Mouse (Mus musculus): ENCODE measurements around the gene Nfyc.

Nfyc gene

DNA sequence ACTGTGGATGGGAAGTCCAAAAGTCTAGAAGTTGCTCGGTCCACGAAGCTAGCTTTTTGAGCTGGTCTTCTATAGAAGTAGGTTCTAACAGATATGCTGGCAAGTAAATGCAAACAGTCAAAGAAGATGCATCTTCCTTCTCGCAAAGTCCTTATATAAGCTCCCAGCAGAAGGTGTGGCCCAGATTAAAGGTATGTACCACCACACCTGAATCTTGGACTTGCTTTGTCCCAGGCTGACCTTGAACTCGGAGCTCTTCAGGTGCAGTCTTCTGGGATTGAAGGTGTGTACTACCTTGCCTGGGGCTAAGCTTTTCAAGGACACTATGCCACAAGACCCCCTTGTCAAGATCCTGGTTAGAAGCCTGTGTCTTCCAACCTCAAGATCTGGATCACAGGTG is at the start of gene Nfyc:
TSS of gene Nfyc (minus strand) at position 101 of the 400 bp plus-strand sequence.
- DNase-seq (ENCODE audit: inconsistent age in 2 of 2, low spot score in 1 of 2), result no peak

- peak in 1 of 2 experiments; percentile 31 for DNase-seq (ENCODE audit: inconsistent age in 2 of 2, low spot score in 1 of 2)
Measured at GRCm38 (mm10) chr4:120880731-120881432, 49.5 kb upstream of the Nfyc start.

GRCm38 (mm10) chr4:120879386-120879785 is 48.0 kb upstream of the Nfyc start:
- peak; percentile 25 to 78 for DNase-seq (ENCODE audit: inconsistent age in 2 of 2, low spot score in 1 of 2)

GRCm38 (mm10) chr4:120878728-120879127 is 47.4 kb upstream of the Nfyc start:
- no peak for DNase-seq (ENCODE audit: inconsistent age in 2 of 2, low spot score in 1 of 2)

GRCm38 (mm10) chr4:120875961-120876360 is 44.6 kb upstream of the Nfyc start:
- DNase-seq (ENCODE audit: inconsistent age in 2 of 2, low spot score in 1 of 2), result no peak

GRCm38 (mm10) chr4:120870262-120870748 is 38.9 kb upstream of the Nfyc start:
- no peak for DNase-seq (ENCODE audit: inconsistent age in 2 of 2, low spot score in 1 of 2)

GRCm38 (mm10) chr4:120868988-120869387 is 37.6 kb upstream of the Nfyc start:
- DNase-seq (ENCODE audit: inconsistent age in 2 of 2, low spot score in 1 of 2), result no peak

DNA sequence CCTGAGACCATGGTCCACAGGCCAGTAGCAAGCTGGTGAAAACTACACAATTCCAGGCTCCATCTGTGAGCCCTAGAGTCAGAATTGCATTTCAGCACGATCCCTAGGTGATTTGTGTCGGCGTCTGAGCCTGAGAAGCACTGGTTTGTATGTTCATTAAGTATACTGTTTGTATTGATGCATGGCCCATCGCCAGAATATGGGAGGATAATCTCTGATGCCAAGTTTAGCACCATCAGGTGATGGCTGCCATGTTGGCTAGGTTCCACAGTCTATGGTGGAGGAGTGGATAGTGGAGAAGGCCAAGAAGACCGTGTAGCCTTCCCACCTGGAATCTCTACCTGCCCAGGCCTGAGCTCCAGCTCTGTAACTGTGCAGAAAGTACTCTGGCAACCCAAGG is 36.9 kb upstream of the Nfyc start:
- no peak for DNase-seq (ENCODE audit: inconsistent age in 2 of 2, low spot score in 1 of 2)

GRCm38 (mm10) chr4:120866211-120866610 is 34.8 kb upstream of the Nfyc start:
- peak; percentile 30 to 72 for DNase-seq (ENCODE audit: inconsistent age in 2 of 2, low spot score in 1 of 2)

DNA sequence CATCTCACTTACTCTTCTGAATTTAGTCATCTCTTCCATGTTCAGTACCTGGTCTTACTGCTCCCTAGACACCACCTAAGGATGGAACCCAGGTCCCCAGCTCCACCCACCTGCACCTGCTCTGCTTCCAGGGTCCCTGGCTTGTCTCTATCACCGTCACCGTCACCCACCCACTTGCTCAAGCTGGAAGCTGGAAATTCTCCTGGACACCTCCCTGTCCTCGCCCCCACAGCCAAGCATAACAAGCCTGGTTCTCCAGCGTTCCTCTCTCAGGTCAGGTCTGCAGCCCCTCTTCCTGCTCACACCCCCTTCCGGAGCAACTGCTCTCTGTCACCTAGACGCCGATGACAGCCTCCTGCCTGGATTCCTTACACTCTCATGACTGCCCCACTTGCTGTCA is 28.5 kb upstream of the Nfyc start:
- DNase-seq (ENCODE audit: inconsistent age in 2 of 2, low spot score in 1 of 2), result no peak

GRCm38 (mm10) chr4:120856376-120856775 is 25.0 kb upstream of the Nfyc start:
- no peak for DNase-seq (ENCODE audit: inconsistent age in 2 of 2, low spot score in 1 of 2)

DNA sequence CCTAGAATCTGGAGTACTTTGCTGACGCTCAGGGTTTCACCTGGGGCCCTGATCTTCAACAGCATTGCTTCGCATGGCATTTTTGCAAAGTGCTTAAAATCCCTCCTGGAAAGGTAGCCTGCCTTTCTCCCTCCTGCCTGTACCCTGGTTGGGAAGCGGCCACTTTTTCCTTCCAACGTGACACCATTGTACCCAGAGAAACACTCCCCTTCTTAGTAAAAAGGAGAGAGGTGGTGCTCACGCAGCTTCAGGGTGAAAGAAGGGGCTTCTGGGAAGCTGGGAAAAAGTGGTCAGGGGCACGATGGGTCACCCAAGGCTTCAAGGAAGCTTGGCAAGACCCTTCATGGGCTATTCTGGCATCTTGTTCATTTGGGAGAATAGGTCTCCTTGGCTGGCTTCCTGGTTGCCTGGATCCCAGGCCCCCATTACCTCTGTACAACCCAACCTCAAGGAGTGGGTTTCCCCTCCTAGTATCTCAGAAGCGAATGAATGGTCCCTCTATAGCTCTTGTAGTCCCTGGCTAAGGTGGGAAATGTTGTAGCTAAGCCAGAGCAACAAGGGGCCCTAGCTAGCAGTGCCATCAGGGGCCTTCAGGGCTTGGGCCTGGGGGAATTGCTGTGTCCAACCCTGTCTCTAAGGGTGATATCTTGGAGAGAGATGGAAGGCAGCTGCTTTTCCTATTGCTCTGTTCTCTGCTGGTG is 24.1 kb upstream of the Nfyc start:
- no peak for DNase-seq (ENCODE audit: inconsistent age in 2 of 2, low spot score in 1 of 2)

GRCm38 (mm10) chr4:120854588-120855319 is 23.4 kb upstream of the Nfyc start, which contains the start of gene Rims3:
Gene Rims3 (plus strand): TSS chr4:120854816.
- DNase-seq (ENCODE audit: inconsistent age in 2 of 2, low spot score in 1 of 2), result peak; percentile 47 to 74

DNA sequence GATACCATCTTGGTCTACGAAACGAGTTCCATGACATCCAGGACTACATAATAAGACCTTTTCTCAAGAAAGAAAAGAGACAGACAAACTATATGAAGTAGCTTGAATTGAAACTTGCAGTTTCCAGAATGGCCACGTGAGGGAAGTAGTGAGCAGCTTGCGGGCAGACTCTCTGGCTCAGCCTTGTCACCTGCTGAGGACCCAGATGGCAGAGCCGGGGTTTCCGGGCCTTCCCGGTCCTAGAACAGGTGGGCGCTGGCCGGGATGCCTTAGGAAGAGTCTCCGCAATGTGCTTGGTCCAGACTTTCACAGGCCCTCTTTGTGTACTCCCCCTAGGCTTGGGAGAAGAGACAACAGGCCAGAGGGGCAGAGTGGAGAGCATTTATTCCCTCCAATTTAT is 19.6 kb upstream of the Nfyc start:
- peak; percentile 57 to 86 for DNase-seq (ENCODE audit: inconsistent age in 2 of 2, low spot score in 1 of 2)

- DNase-seq (ENCODE audit: inconsistent age in 2 of 2, low spot score in 1 of 2), result no peak
Measured at GRCm38 (mm10) chr4:120849451-120849850, 18.1 kb upstream of the Nfyc start.

DNA sequence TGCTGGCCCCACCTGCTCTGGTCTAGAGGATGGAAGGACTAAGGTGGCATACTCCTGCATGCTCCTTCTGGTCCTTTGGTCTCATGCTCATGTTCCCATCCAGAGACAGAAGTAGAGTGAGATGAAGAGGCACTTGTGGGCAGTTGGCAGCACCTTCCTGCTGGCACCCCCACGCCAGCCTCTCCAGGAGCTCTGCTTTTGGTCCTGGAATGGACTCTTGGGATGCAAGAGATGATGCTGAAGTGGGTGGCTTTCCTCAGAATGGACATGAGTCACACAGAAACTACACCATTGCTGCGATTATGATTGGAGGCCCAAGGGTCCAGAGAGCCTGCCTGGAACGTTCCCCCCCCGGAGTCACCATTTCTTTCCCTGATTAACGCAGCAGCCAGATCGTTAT is 17.5 kb upstream of the Nfyc start:
- no peak for DNase-seq (ENCODE audit: inconsistent age in 2 of 2, low spot score in 1 of 2)

GRCm38 (mm10) chr4:120845098-120845497 is 13.7 kb upstream of the Nfyc start:
- no peak for DNase-seq (ENCODE audit: inconsistent age in 2 of 2, low spot score in 1 of 2)

DNA sequence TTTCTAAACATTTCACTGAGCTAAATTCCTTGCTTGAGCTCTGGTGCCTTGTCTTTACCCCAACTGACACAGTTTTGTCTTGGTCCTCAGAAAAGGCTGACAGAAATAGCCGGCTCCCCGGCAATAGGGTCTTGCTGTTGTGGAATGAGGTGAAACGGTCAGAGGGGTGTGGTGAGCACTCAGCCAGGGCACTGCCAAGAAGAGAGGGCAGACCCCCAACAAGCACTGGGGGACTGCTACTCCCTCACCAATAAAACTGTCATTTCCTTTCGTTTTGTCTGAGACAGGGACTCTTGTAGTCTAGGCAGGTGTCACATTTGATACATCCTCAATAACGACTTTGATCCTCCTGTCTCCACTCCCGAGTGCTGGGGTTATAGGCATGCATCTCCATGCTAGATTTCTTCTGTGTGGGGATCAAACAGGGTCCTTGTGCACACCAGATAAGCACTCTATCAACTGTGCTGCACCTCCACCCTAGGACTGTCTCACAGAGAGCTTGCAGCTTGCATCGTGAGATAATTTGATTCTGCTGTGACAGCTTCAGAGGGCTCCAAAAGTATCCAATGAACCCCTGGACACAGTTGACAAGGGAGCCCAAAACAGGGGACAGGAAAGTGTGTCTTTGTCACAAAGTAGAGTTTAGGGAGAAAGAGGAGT is 13.2 kb upstream of the Nfyc start:
- no peak for DNase-seq (ENCODE audit: inconsistent age in 2 of 2, low spot score in 1 of 2)

DNA sequence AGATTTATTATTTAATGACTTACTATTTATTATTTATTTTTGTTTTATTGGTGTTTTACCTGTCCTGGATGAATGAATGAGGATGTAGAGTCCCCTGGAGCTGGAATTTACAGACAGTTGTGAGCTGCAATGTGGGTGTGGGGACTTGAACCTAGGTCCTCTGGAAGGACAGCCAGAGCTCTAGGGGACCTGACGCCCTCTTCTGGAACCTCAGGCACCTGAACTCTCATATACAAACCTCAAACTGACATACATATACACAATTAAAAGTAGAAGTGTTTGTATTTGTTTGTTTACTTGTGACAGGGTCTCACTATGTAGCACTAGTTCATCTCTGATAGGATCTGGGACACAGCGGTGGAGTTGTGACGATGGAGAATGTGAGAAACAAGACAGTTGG is 10.0 kb upstream of the Nfyc start:
- no peak for DNase-seq (ENCODE audit: inconsistent age in 2 of 2, low spot score in 1 of 2)

GRCm38 (mm10) chr4:120830767-120831166 is 605 bp downstream of the Nfyc start:
- no peak for DNase-seq (ENCODE audit: inconsistent age in 2 of 2, low spot score in 1 of 2)

GRCm38 (mm10) chr4:120826418-120826817 is 5.0 kb downstream of the Nfyc start:
- DNase-seq (ENCODE audit: inconsistent age in 2 of 2, low spot score in 1 of 2), result peak in 1 of 2 experiments; percentile 57

All from adrenal gland, adult (tissue).